Mouse (Mus musculus) MEL (cell line): ENCODE measurements around the gene Ssna1.

ENCODE experiments used
- ETS1 ChIP-seq: IDR thresholded peaks from 2 replicates; pipeline ENCODE4 v1.6.1; 2012; ENCODE audit warnings: low read depth, mild to moderate bottlenecking, inconsistent platforms, low read length, improper control_type of control experiment, moderate library complexity
- MAX ChIP-seq: IDR thresholded peaks from 2 replicates; pipeline ENCODE4 v1.6.1; 2011; ENCODE audit warnings: low read length, improper control_type of control experiment
- POLR2A ChIP-seq, 2 experiments: IDR thresholded peaks; 2 replicates each; pipeline ENCODE4 v1.6.1; 2011 to 2012; ENCODE audit warnings: low read length in 2 of 2, mild to moderate bottlenecking in 2 of 2, control low read depth in 1 of 2, improper control_type of control experiment in 1 of 2, low read depth in 1 of 2, moderate library complexity in 1 of 2; ENCODE audit not compliant: control insufficient read depth in 1 of 2, insufficient read depth in 1 of 2, poor library complexity in 1 of 2
- SIN3A ChIP-seq: IDR thresholded peaks from 2 replicates; pipeline ENCODE4 v1.6.1; 2012; ENCODE audit warnings: low read length, improper control_type of control experiment, inconsistent platforms

GRCm38 (mm10) chr2:25304657-25305541 lies 32.7 kb upstream of the Ssna1 start:
- TF ChIP-seq MAX = no peak
- no peak for TF ChIP-seq SIN3A
- no peak for TF ChIP-seq POLR2A (IDR thresholded peaks at IDR 0.05; ENCODE audit: control insufficient read depth in 1 of 2, insufficient read depth in 1 of 2, low read depth in 1 of 2, low read length in 2 of 2, poor library complexity in 1 of 2)
- TF ChIP-seq ETS1 = no peak
